ENCODE assay signal across 9 mouse cellular contexts in genomic region chr11:52167126-52167525, GRCm38 (mm10). TPM values are rescaled to one million over a fixed set of nuclear protein-coding genes. Genes with fewer than 3 reads are reported as not detected.
DNase-seq lines count a peak whose midpoint lies in the region; ATAC-seq lines count a peak whose summit lies in the region.
"Had no signal": no experiment of that assay in that cellular context is flagged by ENCODE, and none has a peak within 500 bp of the region (broad histone marks: within the 10 kb centered on the region; RNA-seq: fewer than 3 reads in every experiment).

No protein-coding gene starts in this region.

- DNase-seq in gastrocnemius, adult 18-20 months (ENCODE audit: low spot score) = peak; percentile 30
- no peak for DNase-seq in gastrocnemius, postnatal 4 days (ENCODE audit: low spot score in 2 of 2)
- DNase-seq in cerebellum, adult 9-10 months = peak; percentile 4
- DNase-seq in kidney, postnatal 25 days = peak; percentile 47 to 54
- no peak for DNase-seq in T-cell, adult 2 months (ENCODE audit: low spot score)
- no peak for DNase-seq in left cerebral cortex, postnatal 36 days (ENCODE audit: low spot score in 2 of 2)

- intact Hi-C loops in left cerebral cortex, postnatal 36 days (cut with DNase I) = no loop called here

- peak overlapping the region; percentile 60 for H3K4me3 ChIP-seq in heart, embryonic 13.5 days
- H3K4me3 ChIP-seq in megakaryocyte, embryonic 14.5 days (replicated peaks) = peak overlapping the region; percentile 79

- H3K4me2 ChIP-seq in heart, embryonic 13.5 days = peak overlapping the region; percentile 85

- no peak for ATAC-seq in heart, embryonic 13.5 days (ENCODE audit: extremely low read depth, insufficient number of reproducible peaks, low FRiP score, low TSS enrichment)

- peaks cover 10% of the 10 kb centered on the region for H3K4me1 ChIP-seq in heart, embryonic 13.5 days
- peaks cover 17% of the 10 kb centered on the region for H3K4me1 ChIP-seq in megakaryocyte, embryonic 14.5 days

- no peaks in the 10 kb centered on the region for H3K9me3 ChIP-seq in heart, embryonic 13.5 days
- peaks cover 7% of the 10 kb centered on the region; the same call in 1 of the 2 replicates for H3K9me3 ChIP-seq in megakaryocyte, embryonic 14.5 days

- H3K9ac ChIP-seq in heart, embryonic 13.5 days = no peak overlapping the region

- H3K36me3 ChIP-seq in heart, embryonic 13.5 days = no peaks in the 10 kb centered on the region
- no peaks in the 10 kb centered on the region for H3K36me3 ChIP-seq in megakaryocyte, embryonic 14.5 days (replicated peaks; ENCODE audit: low read length)

- 2% methylated on average over 21 of the region's 21 CpGs for WGBS in heart, embryonic 13.5 days

- H3K27ac ChIP-seq in heart, embryonic 13.5 days (replicated peaks) = no peak overlapping the region

- peaks cover 61% of the 10 kb centered on the region for H3K27me3 ChIP-seq in heart, embryonic 13.5 days (replicated peaks)
- H3K27me3 ChIP-seq in megakaryocyte, embryonic 14.5 days (replicated peaks) = peaks cover 35% of the 10 kb centered on the region

RNA-seq across cellular contexts. Expression of gene Olfr1373, which starts 21.8 kb away (rescaled TPM):
- total RNA-seq in gastrocnemius, adult 18-20 months (2021) = not detected
- not detected for total RNA-seq in gastrocnemius, postnatal 4 days (2021)
- not detected in 2 replicates for polyA plus RNA-seq in heart, embryonic 13.5 days (2015; fragmentation: Nextera tagmentation; extraction: Ambion mirVana)
- not detected in 2 replicates for polyA plus RNA-seq in megakaryocyte, embryonic 14.5 days (2012; ENCODE audit: insufficient read depth, low replicate concordance)
- not detected for total RNA-seq in left cerebral cortex, postnatal 36 days (2021)
- total RNA-seq: liver, adult 2 months had no signal
- polyA plus RNA-seq: liver, adult 2 months had no signal

RNA-seq across cellular contexts. Expression of gene Olfr1371, which starts 46.7 kb away (rescaled TPM):
- total RNA-seq in gastrocnemius, adult 18-20 months (2021) = not detected
- total RNA-seq in gastrocnemius, postnatal 4 days (2021) = not detected
- polyA plus RNA-seq in heart, embryonic 13.5 days (2015; fragmentation: Nextera tagmentation; extraction: Ambion mirVana) = not detected in 2 replicates
- not detected in 2 replicates for polyA plus RNA-seq in megakaryocyte, embryonic 14.5 days (2012; ENCODE audit: insufficient read depth, low replicate concordance)
- total RNA-seq in left cerebral cortex, postnatal 36 days (2021) = not detected
- polyA plus RNA-seq: liver, adult 2 months had no signal

Comparison
In these comparisons a context has a peak if more than half of its experiments do, and no peak if none do; other contexts are left out.
1. DNase-seq: peak in gastrocnemius, adult 18-20 months (single experiment), cerebellum, adult 9-10 months (single experiment) and kidney, postnatal 25 days (2 of 2); none in gastrocnemius, postnatal 4 days (0 of 2), T-cell, adult 2 months (single experiment) and left cerebral cortex, postnatal 36 days (0 of 2).